Mouse (Mus musculus) thymus, postnatal 0 days (tissue): Measurements from ENCODE around the gene Krtcap2. TPM values are rescaled to one million over a fixed set of nuclear protein-coding genes. Genes with fewer than 3 reads are reported as not detected.

Source experiments
- DNase-seq: peaks from one replicate; pipeline ENCODE4 v3.0.0-alpha.2; 2015; ENCODE audit warnings: low spot score
- microRNA counts: library from miRNA; unstranded; fragments of <30 nt; microRNA quantifications from one replicate; lab custom pipeline; 2015
- microRNA-seq: library from miRNA; unstranded; fragments of <30 nt; microRNA quantifications from one replicate; pipeline ENCODE4, GENCODE M21; 2016; ENCODE audit warnings: borderline number of aligned reads
- polyA plus RNA-seq: library from polyadenylated mRNA; unstranded; fragments of >200 nt; fragmentation: Nextera tagmentation; extraction: Ambion mirVana; gene quantifications from 2 replicates; pipeline ENCODE4 v1.2.1, GENCODE M21; 2015

The Krtcap2 gene
- polyA plus RNA-seq, 1 experiment from 2014 or later, result 304 TPM

DNA sequence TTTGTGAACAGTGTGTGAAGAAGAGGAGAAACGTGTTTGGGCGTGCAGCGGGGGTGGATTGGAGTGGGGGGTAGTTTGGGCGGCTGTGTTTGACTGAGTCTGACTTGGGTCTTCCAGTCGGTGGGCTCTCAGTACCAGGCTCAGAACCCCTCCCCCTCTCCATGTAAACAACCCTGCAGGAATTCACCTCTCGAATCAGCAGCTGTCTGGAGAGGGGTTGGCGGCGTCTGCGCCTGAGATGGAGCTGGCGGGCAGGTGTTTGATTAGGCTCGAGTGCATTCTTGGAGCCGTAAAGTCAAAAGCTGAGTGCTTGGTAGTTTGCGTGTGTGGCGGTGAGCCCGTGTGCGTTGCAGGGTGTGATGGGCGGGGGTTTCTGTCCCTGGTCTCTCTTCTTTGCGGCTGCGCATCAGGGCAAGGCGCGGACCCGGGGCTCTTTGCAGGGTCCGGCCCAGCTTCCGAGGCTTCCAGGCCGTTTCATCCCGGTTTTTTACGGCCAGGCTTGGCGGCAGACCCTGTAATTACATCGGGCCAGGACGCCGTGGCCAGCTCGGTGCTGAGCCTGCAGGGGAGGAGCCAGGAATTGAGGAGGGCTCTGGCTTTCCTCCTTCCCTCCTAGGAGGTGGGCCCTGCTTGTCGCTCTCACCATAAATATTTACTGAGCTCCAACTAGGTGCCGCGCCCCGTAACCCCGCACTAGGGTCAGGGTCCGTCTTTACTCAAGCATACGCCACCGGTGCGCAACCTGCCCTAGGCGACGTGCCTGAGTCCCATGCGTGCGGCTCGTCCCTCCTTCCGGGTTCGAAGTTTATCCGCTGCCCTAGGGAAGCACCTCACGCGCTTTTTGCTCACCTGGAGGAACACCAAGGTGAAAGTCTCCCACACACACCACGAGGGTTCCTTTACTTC, 35.1 kb downstream of the Krtcap2 start, which contains the start of gene Efna1:
TSS of gene Efna1 (minus strand) at position 537 of the 906 bp plus-strand sequence.
- no peak for DNase-seq

DNA sequence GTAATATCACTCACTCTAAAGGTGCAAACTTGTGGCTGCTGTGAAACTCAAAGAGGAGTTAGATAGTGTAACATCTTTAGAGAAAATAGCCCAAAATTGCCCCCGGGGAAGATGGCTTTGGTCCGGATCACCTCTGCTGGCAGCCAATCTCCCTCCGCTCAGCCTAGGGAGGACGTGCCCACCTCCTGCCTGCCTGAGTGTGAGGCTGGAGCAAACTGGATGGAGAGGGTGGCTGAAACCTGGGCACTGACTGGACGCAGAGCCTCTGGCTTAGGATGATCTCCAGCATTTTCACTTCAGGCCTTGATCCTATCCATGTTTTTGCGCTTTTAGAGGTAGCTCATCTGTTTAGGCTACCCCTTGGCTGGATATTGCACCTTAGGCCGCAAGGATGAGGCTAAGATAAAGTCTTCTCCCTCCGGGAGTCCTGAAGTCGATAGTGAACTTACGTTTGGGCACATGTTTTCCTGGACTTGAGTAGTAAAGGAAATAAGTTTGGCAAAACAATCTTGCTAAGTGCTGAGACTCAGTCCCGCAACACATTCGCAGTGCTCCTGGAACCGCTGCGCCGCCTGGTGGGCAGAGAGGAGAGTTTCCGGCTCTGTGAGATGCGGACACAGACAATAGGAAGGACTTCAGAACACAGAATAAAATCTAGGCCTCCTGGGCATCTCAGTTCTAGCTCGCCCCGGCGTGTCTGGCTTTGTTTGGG, 36.0 kb downstream of the Krtcap2 start:
- DNase-seq, result peak; percentile 85

DNA sequence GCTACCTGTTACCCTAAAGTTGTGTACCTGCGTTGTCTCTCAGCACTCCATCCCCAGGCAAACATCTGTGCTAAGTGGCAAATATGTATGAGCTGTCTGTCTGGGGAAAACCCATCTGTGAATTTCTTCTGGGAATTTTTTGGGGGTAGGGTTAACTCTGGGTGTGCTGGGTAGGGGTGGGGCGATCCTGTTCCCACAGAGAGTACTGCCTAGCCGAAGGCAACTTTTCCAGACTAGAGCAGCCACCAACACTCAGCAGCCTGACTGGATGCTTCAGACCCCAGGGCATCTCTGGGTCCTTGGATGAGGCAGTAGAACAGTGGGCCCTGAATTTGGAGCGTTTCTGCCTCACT, 36.5 kb downstream of the Krtcap2 start:
- no peak for DNase-seq

DNA sequence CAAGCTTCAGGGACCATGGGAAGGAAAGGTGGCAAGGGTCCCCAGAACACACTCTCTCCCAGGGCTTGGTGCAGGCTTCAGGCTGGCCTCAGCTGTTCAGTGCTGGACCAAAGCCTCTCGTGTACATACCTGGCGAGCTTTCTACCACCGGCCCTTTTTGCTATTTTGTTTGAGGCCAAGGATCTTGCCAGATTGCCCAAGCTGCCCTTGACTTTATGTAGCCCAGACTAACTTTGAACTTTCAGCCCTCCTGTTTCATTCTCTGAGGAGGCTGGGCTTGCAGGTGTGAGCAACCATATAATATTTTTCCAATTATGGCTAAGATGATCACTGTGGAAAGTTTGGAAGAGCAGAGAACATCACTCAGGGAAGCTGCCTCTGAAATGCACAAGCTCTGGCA, 38.5 kb downstream of the Krtcap2 start:
- no peak for DNase-seq

DNA sequence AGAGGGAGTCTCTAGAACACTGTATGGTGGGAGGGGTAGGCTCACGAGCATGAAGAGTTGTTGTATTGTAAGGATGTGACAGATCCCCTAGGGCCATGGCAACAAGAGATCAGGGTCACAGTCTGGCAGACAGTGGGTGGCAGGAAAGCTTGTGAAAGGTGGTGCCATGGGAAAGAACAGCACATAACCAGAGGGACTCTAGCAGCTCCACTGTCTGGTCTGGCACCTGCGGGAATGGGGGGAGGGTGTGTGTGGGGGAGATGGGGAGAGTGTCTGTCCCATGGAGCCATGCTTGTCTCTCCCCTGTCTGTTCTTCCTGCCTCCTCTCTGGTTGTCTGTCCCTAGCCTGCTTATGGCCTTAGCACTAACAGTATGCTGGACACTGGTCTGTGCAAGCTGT, 39.8 kb downstream of the Krtcap2 start:
- no peak for DNase-seq

DNA sequence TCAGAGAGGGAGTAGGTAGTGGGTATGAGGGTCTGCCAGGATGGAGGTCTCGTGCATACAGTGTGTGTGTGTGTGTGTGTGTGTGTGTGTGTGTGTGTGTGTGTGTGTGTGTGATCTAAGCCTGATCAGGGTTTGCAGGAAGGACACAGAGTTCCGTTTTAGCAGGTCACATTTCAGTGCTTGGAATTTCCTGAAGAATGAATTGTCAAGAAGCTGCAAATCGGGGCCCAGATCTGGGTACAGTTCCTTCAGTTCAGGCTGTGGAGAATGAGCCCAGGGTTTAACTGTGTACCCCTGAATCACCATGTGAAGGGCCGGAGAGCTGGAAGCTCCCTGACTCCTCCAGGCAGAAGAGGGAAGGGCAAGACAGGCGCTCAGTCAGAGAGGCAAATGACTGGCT, 41.5 kb downstream of the Krtcap2 start:
- DNase-seq, result no peak

DNA sequence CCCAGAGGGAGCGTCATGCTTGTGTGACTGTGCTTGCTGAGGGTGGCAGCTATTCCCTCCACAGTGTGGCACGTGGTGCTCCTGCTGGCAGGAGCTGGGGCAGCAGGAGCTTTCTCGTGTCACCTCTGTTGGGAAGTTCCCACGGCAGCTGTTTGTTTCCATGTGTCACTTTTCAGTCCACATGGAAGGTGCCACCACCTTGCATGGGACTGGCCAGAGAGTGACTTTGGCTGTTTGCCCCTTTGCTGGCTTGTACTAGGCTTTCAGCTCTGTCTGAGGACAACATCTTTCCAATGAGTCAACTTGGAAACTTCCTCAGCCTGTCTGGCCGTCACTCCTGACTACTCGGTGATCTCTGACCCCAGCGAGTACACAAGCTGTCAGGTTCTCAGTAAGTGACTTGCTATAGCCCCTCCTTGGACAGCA, 42.8 kb downstream of the Krtcap2 start:
- DNase-seq, result no peak

DNA sequence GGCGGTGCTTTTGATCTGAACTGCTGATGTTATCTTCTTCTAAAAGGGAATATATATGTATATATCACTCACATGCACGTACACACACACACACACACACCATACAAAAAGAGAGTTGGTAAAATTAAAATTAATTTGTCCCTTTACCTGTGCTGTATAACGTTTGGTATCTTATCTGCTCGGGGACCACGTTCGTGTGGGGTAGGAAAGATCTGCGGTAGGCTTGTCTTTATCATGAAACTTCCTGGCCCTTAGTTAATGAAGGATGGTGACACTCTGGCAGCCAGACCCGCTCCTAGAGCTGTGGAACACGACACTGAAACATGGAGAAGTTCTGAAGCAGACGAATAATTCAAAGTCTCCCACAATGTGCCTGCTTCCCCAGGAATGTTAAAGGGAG, 46.1 kb downstream of the Krtcap2 start:
- no peak for DNase-seq

DNA sequence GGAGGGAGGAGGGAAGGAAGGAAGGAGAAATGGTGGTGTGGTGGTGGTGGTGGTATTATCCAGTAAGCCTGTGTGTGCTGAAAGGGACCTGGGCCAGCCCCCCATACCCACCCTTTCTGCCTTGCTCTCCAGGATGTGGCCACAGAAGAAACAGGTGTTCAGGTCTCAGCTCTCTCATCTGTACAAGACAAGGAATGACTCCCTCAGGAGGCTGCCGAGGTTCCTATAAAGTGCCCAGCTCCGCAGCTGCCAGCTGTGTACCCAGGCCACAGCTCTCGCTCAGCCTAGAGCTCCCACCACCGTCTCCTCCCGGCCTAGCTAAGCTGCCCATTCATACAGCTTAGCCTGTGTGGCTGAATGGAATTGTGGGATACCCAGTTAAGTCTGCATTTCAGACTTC, 46.5 kb downstream of the Krtcap2 start:
- peak; percentile 68 for DNase-seq

DNA sequence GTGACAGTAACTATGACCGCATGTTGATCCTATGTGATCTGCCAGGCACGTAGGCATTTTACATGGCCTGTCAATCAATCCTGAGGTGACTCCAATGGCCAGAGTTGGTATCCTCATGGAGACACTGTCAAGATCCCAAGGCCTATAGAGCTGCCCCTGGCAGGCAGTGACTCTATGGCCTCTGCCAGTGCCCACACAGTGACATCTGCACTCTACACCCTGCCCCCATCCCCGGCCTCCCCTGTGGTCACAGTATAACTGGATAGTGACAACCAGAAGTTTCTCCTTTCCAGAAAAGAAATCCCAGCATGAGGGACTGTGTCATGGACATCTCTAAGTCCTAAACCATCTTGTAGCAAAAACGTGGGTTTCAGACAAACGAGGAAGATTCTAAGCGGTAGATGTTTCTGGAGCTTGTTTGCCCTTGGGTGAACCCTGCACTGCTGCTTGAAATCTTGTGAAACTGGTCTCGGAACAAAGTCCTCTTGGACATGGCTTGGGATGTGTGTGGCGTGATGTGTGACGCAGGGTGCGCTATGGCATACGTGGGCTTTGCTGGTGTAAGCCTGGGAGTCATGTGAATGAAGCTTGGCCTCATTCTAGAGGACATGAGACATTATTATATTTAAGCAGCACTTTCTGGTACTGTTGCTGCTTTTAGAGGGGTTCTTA, 47.6 kb downstream of the Krtcap2 start:
- DNase-seq, result no peak

DNA sequence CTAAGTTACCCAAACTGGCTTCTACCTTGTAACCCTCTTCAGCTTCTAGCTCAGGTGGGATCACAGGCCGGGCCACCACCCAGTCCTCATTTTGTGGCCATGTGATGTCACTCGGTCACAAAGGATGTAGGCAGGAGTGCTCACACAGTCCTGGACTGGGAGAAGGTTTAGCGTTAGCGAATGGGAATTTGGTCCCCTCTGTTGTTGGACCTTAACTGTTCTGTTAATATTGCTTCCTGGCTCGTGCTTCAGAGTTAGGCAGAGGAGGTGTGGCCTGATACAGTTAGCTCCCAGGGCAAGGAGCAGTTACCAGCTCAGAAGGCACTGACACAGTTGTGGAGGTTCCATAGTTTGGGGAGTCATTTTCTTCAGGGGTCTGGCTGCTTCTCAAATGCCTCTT, 48.4 kb downstream of the Krtcap2 start:
- no peak for DNase-seq

DNA sequence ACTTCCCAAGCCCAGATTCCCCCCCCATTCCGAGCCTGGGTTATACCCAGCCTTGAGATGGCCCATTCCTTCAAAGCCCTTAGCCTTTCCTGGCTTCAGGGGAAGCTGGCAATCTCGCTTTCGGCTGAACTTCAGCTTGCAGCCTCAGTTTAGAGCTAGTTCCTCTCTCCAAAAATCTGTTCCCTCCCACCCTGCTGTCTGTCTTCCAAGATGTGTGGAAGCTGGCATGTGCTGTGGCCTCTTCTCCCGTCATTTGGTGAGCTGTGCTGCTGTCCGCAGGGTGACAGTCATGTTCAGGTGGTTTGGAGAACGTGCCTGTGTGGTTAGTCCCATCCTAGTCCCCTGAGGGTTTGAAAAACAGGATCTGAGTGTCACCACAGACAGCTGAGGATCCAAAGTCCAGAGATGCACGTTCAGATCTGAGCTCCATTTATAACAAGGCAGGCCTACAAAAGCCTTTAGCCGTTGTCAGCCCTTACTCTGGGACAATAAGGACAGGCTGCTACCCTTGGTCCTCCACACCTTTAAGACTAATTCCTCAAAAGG, 50.0 kb downstream of the Krtcap2 start:
- no peak for DNase-seq

DNA sequence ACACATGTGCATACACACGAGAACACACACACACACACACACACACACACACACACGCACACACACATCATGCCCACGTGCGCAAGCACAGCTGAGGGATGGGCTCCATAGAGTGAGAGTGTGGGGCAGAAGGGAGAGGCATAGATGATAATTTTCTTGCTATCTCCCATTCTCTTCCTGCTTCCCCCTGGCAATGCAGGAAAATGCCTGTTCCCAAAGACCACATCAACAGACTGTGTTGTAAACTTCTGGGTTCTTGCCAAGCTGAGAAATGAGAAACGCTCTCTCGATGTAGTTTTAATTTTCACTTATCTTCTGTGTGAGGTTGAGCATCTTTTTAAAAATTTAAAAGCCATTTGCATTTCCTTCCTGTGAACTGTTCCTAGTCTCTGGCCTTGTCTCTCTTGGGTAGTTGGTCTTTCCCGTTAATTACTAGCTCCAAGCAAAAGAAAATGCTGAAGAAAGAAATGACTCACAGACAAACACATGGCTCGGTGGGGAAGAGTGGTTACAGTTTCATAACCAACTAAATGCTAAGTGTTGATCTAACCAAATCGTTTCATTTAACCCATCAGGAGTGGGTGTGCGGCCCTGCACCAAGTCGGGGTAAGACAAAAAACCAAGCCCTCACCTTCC, 51.1 kb downstream of the Krtcap2 start:
- DNase-seq, result no peak

DNA sequence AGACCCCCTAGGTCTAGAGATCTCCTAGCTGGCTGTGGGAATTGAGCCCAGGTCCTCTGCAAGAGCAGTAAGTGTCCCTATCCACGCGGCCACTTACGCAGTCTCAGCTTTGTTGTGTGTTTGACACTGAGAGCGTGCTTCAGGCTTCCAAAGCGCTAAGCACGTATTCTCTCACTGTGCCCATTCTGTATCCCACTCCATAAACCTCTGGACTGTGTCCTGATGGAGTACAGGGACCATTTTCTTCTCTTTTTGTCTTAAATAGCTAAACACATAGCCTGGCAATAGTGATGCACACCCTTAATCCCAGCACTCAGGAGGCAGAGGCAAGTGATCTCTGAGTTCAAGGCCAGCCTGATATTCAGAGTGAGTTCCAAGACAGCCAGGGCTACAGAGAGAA, 53.1 kb downstream of the Krtcap2 start:
- no peak for DNase-seq

DNA sequence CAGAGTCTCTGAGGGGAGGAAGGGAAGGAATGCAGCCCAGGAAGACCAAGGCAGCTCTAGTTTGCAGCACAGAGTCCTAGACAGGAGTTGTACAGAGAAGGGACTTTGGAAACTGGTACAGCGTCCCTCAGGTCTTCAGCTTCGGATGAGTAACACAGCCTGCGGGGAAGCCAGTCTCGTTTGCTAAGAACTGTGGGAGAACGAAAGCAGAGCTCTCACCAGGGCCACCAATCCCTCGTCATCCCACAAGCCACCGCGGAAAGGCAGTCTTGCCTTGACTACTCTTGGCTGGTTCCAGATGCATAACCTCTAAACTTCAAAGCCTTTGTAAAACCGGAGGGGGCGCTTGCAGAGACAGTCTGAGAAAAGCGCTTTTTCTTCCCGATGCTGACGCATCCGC, 53.7 kb downstream of the Krtcap2 start:
- DNase-seq, result peak; percentile 78

MicroRNA genes within 50 kb of the gene (microRNA counts, 519-probe panel; counts per million panel counts)
- 473 counts per million, percentile 71 among the panel's probes with 10 or more counts for microRNA mmu-miR-92b (lab: Ali Mortazavi, UCI)

Small RNA genes within 50 kb of the gene (microRNA-seq; reads per million reads assigned to microRNA genes)
- 40.0 reads per million, percentile 36 among the genes with 10 or more reads in this experiment for gene Mir92b

Other genes with a start within 250 kb of the Krtcap2 start
- gene Rusc1, start 152.7 kb upstream of the Krtcap2 start, polyA plus RNA-seq, result 12.1 and 13.4 TPM in 2 replicates
- gene Gm43738, start 144.9 kb upstream of the Krtcap2 start, polyA plus RNA-seq, result not detected in 2 replicates
- gene Fdps, start 144.0 kb upstream of the Krtcap2 start, polyA plus RNA-seq, result 180 and 193 TPM in 2 replicates
- gene Pklr, start 109.8 kb upstream of the Krtcap2 start, polyA plus RNA-seq, result not detected in 2 replicates
- gene Hcn3, start 85.8 kb upstream of the Krtcap2 start, polyA plus RNA-seq, result 1.4 and 1.9 TPM in 2 replicates
- 18.1 and 22.3 TPM in 2 replicates for gene Clk2, start 81.2 kb upstream of the Krtcap2 start, polyA plus RNA-seq
- 130 and 131 TPM in 2 replicates for gene Scamp3, start 68.5 kb upstream of the Krtcap2 start, polyA plus RNA-seq
- gene Fam189b, start 62.8 kb upstream of the Krtcap2 start, polyA plus RNA-seq, result 71.2 and 80.1 TPM in 2 replicates
- 51.3 and 51.8 TPM in 2 replicates for gene Gba, start 43.0 kb upstream of the Krtcap2 start, polyA plus RNA-seq
- 4.9 and 6.2 TPM in 2 replicates for gene Thbs3, start 30.8 kb upstream of the Krtcap2 start, polyA plus RNA-seq
- gene Mtx1, start 18.9 kb upstream of the Krtcap2 start, polyA plus RNA-seq, result 206 and 223 TPM in 2 replicates
- gene Muc1, start 16.9 kb upstream of the Krtcap2 start, polyA plus RNA-seq, result 1.4 and 2.4 TPM in 2 replicates
- gene Trim46, start 343 bp downstream of the Krtcap2 start, polyA plus RNA-seq, result 0.98 and 1.6 TPM in 2 replicates
- 163 and 167 TPM in 2 replicates for gene Dpm3, start 13.4 kb downstream of the Krtcap2 start, polyA plus RNA-seq
- gene Slc50a1, start 24.6 kb downstream of the Krtcap2 start, polyA plus RNA-seq, result 84.7 and 87.2 TPM in 2 replicates
- 12.4 and 13.2 TPM in 2 replicates for gene Efna1, start 35.2 kb downstream of the Krtcap2 start, polyA plus RNA-seq
- 0.82 and 1.0 TPM in 2 replicates for gene Efna3, start 77.0 kb downstream of the Krtcap2 start, polyA plus RNA-seq
- 5.3 and 6.0 TPM in 2 replicates for gene Efna4, start 92.1 kb downstream of the Krtcap2 start, polyA plus RNA-seq
- 17.4 and 18.1 TPM in 2 replicates for gene Adam15, start 104.0 kb downstream of the Krtcap2 start, polyA plus RNA-seq
- gene Dcst2, start 116.0 kb downstream of the Krtcap2 start, polyA plus RNA-seq, result not detected in 2 replicates
- gene Dcst1, start 119.3 kb downstream of the Krtcap2 start, polyA plus RNA-seq, result 0.10 and 0.14 TPM in 2 replicates
- gene Zbtb7b, start 148.8 kb downstream of the Krtcap2 start, polyA plus RNA-seq, result 4.1 and 4.6 TPM in 2 replicates
- not detected in 2 replicates for gene Lenep, start 156.8 kb downstream of the Krtcap2 start, polyA plus RNA-seq
- 29.5 and 32.6 TPM in 2 replicates for gene Flad1, start 165.9 kb downstream of the Krtcap2 start, polyA plus RNA-seq
- 466 and 485 TPM in 2 replicates for gene Cks1b, start 172.4 kb downstream of the Krtcap2 start, polyA plus RNA-seq
- gene Shc1, start 172.5 kb downstream of the Krtcap2 start, polyA plus RNA-seq, result 37.2 and 44.7 TPM in 2 replicates
- 21.3 and 22.3 TPM in 2 replicates for gene Pygo2, start 184.2 kb downstream of the Krtcap2 start, polyA plus RNA-seq
- gene Pbxip1, start 190.7 kb downstream of the Krtcap2 start, polyA plus RNA-seq, result 23.1 and 27.3 TPM in 2 replicates
- 39.3 and 40.3 TPM in 2 replicates for gene Pmvk, start 208.6 kb downstream of the Krtcap2 start, polyA plus RNA-seq